Mouse (Mus musculus) cerebellum, adult 2 months (tissue): ENCODE results near the gene Slc52a3. TPM values are rescaled to one million over a fixed set of nuclear protein-coding genes. Genes with fewer than 3 reads are reported as not detected.

Source experiments
- DNase-seq, 2 experiments: peaks; one replicate each; pipeline ENCODE4 v3.0.0; 2021
- H3K27ac ChIP-seq: fragments of 200-500 bp; 2 replicates; pipeline ENCODE4 v1.5.1; 2012; ENCODE audit warnings: low read length, control low read depth, inconsistent platforms; ENCODE audit not compliant: insufficient read depth
- H3K27me3 ChIP-seq: fragments of 200-500 bp; 2 replicates; pipeline ENCODE4 v1.6.1; 2012; ENCODE audit warnings: inconsistent platforms, mild to moderate bottlenecking, low read length, moderate library complexity; ENCODE audit not compliant: control insufficient read depth, insufficient read depth
- H3K4me1 ChIP-seq: fragments of 200-500 bp; 2 replicates; pipeline ENCODE4 v1.6.1; 2011; ENCODE audit warnings: low read length; ENCODE audit not compliant: control insufficient read depth, insufficient read depth
- H3K4me3 ChIP-seq: fragments of 200-500 bp; replicated peaks from 2 replicates; pipeline ENCODE3; 2011; ENCODE audit warnings: mild to moderate bottlenecking, low read depth, low read length, control low read depth; ENCODE audit not compliant: insufficient read depth
- CTCF ChIP-seq: fragments of 200-500 bp; IDR thresholded peaks from 2 replicates; pipeline ENCODE4 v1.5.1; 2011; ENCODE audit warnings: low read depth, mild to moderate bottlenecking, control low read depth, low read length, moderate library complexity, borderline replicate concordance; ENCODE audit not compliant: insufficient read depth
- POLR2A ChIP-seq: fragments of 200-500 bp; IDR thresholded peaks from 2 replicates; pipeline ENCODE4 v1.6.1; 2011; ENCODE audit warnings: low read length, control low read depth, borderline replicate concordance; ENCODE audit not compliant: insufficient read depth
- WGBS: fragments of 180-500 bp; shearing (Covaris S2); methylation state at CpG from one replicate; pipeline ENCODE4 v1.1.7; 2018; 5-methylcytosine and 5-hydroxymethylcytosine counted together
- polyA plus RNA-seq: library from polyadenylated mRNA; depleted of rRNA; stranded (reverse); fragments of >200 nt; gene quantifications from 2 replicates; pipeline ENCODE4 v1.2.3, GENCODE M21; 2012

Slc52a3 gene
- polyA plus RNA-seq, 1 experiment: 2.1 TPM

DNA sequence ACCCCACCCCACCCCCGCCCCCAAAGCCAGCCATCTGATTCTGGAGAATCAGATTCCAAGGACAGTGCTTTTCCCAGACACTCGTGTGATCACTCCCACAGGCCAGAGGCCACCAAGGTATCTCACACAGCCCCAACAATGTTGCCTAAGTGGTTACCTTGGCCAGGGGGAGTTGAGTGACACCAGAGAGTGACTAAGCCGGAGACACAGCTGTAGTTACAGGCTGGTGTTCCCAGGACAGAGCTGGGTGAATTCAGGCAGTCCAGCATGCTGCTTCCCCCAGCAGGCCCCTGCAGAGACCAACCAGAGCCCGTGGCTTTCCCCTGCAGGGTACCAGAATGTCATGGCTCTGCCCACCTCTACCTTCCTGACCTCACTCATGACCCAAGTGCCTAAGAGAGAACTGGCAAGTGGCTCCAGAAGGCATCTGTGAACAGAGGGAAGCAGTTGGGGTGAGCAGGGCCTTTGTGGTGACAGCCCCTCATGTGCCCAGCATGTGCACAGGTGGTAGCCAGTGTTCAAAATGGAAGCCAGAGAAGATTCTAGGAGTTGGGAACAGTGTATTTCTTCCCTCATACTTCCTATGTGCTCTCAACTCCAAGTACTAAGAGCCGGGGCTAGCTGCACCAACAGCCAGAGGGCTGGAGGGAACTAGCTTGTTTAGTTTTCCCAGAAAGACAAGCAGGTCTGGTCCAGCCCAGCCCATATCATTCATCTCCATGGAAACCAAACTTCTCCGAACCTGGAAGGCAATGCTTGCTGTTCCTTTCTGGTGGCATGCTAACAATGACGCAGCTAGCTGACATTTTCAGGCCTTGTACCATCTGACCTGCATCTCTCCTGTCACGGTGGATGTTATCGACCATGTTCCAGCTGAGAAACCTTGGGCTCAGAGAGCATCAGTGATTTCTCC, 34.8 kb upstream of the Slc52a3 start:
- H3K4me1 ChIP-seq: peaks cover 3% of the 10 kb centered on the region
- H3K27me3 ChIP-seq: no peaks in the 10 kb centered on the region; the same call in 1 of the 2 replicates
- no peak for TF ChIP-seq POLR2A
- no peak for TF ChIP-seq CTCF
- WGBS: 79% methylated on average over 9 of the region's 9 CpGs
- H3K4me3 ChIP-seq: no peak overlapping the region
- H3K27ac ChIP-seq: no peak overlapping the region
- no peak for DNase-seq

DNA sequence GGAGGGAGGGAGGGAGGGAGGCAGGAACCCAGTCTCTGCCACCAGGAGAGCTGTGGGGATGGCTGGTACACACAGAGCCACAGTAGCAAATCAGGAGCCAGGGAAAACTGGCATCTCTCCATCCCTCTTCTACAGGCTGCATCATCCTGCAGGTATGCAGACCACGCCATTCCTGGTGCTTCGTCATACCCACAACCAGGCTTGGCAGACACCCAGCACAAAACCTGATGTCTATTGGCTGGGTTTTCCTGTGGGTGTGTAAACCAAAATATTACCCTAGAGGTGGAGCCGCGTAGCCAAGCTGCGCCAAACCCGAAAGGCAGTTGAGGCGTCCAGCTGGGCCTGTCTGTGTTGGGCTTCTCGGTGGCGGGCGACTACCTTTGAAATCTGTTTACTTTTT, 33.8 kb upstream of the Slc52a3 start:
- Histone ChIP-seq H3K4me1 (peaks cover 3% of the 10 kb centered on the region), H3K27ac (no peak overlapping the region), H3K4me3 (peak overlapping the region; percentile 7), H3K27me3 (no peaks in the 10 kb centered on the region; the same call in 1 of the 2 replicates)
- TF ChIP-seq POLR2A (no peak), CTCF (no peak)
- WGBS: 15% methylated on average over 10 of the region's 10 CpGs
- DNase-seq: peak; percentile 82 to 89

DNA sequence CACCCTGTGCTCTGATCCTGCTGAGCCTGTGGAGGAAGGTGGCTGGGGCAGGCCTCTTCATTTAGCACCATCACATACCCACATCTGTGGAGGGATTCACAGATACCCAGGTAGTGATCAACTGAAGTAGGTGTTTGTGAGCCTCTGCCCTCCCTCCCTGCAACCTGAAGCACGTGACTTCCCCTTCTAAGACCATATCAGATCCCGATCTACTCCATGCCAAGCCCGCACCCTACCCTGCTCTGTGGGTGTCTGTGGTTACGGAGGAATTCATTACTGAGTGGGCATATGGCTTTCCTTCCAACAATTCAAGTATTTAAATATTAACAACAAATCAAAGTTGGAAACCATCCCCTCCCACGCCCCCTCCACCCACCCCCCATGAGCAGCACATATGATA, 33.0 kb upstream of the Slc52a3 start:
- Histone ChIP-seq H3K27ac (no peak overlapping the region), H3K27me3 (no peaks in the 10 kb centered on the region; the same call in 1 of the 2 replicates), H3K4me1 (peaks cover 3% of the 10 kb centered on the region), H3K4me3 (no peak overlapping the region)
- TF ChIP-seq POLR2A (no peak), CTCF (no peak)
- DNase-seq: no peak
- WGBS: 91% methylated on average over 5 of the region's 5 CpGs

DNA sequence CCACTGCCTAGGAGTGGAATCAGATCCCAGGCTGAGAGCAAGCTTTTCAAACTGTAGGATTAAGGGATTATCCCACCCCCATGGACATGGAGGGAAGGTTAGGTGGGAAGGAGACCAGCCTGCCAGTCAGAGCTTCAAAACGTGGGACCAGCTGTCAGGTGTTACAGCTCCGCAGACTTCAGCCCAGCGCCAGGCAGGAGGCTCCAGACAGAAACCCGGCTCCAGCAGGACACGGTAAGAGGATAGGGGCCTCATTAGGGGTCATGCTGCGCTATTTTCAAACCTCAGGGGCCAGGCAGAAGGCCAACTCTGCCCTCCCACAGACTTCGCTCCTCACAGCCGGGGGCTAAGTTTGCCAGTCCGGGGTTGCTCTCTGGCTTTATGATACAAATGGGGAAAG, 32.3 kb upstream of the Slc52a3 start:
- Histone ChIP-seq H3K4me1 (peaks cover 3% of the 10 kb centered on the region), H3K27ac (no peak overlapping the region), H3K27me3 (no peaks in the 10 kb centered on the region; the same call in 1 of the 2 replicates), H3K4me3 (no peak overlapping the region)
- no peak for DNase-seq
- WGBS: 34% methylated on average over 9 of the region's 9 CpGs
- TF ChIP-seq POLR2A: no peak
- no peak for TF ChIP-seq CTCF

DNA sequence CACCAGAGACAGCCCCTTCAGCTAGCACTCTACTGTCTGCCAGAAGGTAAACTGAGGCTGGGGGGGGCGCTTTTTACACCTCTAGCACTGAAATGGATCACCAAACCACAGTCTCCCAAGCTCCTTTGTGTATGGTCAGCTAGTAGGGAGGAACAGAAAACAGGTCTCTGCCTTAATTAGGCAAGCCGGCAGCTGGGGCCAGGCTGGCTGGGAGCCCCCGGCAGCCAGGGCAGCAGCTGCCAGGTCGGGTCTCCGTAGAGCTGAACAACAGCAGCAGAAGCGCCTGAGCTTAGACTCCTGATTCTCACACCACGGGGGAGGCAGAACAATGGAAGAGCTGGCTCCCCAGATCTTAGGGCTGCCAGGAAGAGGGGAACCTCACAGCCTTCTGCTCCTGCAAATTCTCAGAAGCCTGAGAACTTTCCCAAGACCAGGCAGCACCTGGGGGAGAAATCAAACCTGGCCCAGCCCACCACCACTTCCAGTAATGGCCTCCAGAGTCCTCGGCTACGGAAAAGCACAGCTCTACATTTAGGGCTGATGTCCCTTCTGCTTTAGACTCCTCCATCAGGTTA, 29.0 kb upstream of the Slc52a3 start:
- no peak overlapping the region for H3K27ac ChIP-seq
- no peak overlapping the region for H3K4me3 ChIP-seq
- H3K27me3 ChIP-seq: no peaks in the 10 kb centered on the region; the same call in 1 of the 2 replicates
- DNase-seq: no peak
- no peak for TF ChIP-seq POLR2A
- TF ChIP-seq CTCF: no peak
- WGBS: 45% methylated on average over 9 of the region's 9 CpGs
- H3K4me1 ChIP-seq: peaks cover 10% of the 10 kb centered on the region

DNA sequence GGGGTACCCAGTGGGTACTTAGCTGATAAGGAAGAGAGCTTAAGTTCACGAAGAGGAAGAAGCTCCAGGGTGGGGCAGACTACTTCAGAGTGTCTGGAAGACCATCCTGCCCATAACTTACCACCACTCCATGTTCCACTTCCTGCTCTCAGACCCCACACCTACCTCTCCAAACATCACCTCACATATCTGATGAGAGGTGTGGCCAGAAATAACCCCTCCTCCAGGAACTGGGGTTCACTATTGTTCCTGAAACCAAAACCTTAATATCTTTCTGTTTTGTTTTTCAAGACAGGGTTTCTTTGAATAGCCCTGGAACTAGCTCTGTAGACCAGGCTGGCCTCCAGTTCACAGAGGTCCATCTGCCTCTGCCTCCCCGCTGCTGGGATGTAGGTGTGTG, 28.5 kb upstream of the Slc52a3 start:
- H3K4me3 ChIP-seq: no peak overlapping the region
- H3K4me1 ChIP-seq: peaks cover 10% of the 10 kb centered on the region
- no peak for DNase-seq
- TF ChIP-seq POLR2A: no peak
- TF ChIP-seq CTCF: no peak
- no peak overlapping the region for H3K27ac ChIP-seq
- H3K27me3 ChIP-seq: no peaks in the 10 kb centered on the region; the same call in 1 of the 2 replicates
- 67% methylated on average over 2 of the region's 2 CpGs for WGBS

DNA sequence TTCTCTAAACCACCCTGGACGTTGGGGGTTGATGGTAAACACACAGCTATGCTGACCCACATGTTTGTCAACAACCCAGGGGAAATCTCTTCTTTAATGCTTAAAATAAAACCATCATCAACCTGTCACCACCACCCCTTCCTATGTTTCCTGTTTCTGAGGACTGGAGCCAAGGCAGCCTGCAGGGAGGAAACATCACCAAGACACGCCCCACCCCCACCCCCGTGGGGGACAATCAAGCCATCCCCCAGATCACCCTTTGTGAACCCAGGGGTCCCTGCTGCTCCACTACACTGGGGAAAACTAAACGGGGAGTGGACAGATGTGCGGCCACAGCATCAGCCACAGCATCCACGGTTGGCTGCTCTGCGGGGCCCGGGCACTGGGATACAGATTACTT, 27.9 kb upstream of the Slc52a3 start:
- TF ChIP-seq POLR2A: no peak
- no peak for DNase-seq
- no peak overlapping the region for H3K4me3 ChIP-seq
- H3K27me3 ChIP-seq: no peaks in the 10 kb centered on the region; the same call in 1 of the 2 replicates
- WGBS: 66% methylated on average over 8 of the region's 8 CpGs
- H3K27ac ChIP-seq: no peak overlapping the region
- H3K4me1 ChIP-seq: peaks cover 10% of the 10 kb centered on the region

DNA sequence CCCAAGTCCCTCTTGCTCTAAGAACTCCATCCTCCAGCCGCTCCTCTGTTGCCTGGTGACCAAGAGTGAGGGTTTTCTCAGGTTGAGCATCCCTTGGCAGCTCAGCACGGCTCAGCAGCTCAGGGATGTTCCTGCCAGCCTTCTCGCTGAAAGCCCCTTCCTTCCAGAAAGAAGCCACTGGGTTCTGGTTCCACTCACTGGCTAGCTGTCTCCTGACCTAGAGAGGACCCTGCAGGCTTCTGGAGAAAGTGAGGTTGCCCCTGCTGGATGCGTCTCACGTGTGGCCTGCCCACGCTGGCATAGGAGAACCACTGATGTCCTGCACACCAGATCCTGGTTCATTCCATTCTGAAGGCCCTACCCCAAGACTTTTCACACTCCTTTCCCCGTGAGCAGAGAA, 27.3 kb upstream of the Slc52a3 start:
- TF ChIP-seq POLR2A (no peak), CTCF (no peak)
- WGBS: 77% methylated on average over 7 of the region's 7 CpGs
- Histone ChIP-seq H3K27me3 (no peaks in the 10 kb centered on the region; the same call in 1 of the 2 replicates), H3K4me3 (no peak overlapping the region), H3K27ac (no peak overlapping the region), H3K4me1 (peaks cover 14% of the 10 kb centered on the region)
- DNase-seq: no peak

DNA sequence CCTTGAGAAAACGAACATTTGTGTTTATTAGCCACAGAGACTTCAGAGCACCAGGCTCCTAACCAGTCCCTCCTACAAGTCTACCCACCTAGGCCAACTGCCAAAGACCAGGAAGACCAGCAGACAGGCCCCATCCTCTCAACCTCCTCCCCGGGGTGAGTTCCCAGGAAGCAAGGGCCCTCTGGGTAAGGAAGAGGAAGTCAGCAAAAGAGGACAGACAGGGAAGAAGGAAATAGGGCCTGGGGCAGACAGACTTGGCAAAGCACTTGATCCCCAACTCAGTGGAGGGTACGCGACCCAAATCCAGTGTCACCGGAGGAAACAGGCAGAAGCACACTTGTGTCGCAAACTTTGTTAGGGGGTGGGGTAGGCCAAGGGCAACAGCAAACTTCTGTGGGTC, 26.9 kb upstream of the Slc52a3 start:
- Histone ChIP-seq H3K27me3 (no peaks in the 10 kb centered on the region; the same call in 1 of the 2 replicates), H3K4me3 (no peak overlapping the region), H3K4me1 (peaks cover 17% of the 10 kb centered on the region), H3K27ac (no peak overlapping the region)
- 82% methylated on average over 6 of the region's 6 CpGs for WGBS
- TF ChIP-seq CTCF (no peak), POLR2A (no peak)
- DNase-seq: no peak
